Mouse (Mus musculus) cerebellum, adult 18-20 months (tissue): ENCODE data around the gene Zfp169.
A peak's percentile ranks its signal among the peaks of the same experiment; 100 is the strongest.
"Not testable (repeated sequence)": the region's sequence is repeated elsewhere in the genome, so short reads cannot be mapped to it uniquely, and the experiment has no call there.

Experiments
- DNase-seq, 2 experiments: peaks; one replicate each; pipeline ENCODE4 v3.0.0; 2021

The Zfp169 gene

GRCm38 (mm10) chr13:48513003-48513929 lies at the start of gene Zfp169, which contains the start of gene A830005F24Rik:
TSS of gene Zfp169 (minus strand) at chr13:48513451.
TSS of gene A830005F24Rik (plus strand) at chr13:48513570.
- DNase-seq: peak; percentile 89 to 94

- DNase-seq: no peak
Observed at GRCm38 (mm10) chr13:48562336-48562735, 49.1 kb upstream of the Zfp169 start.

- no peak for DNase-seq
Observed at GRCm38 (mm10) chr13:48561481-48561880, 48.2 kb upstream of the Zfp169 start.

- no peak for DNase-seq
Observed at GRCm38 (mm10) chr13:48555976-48556375, 42.7 kb upstream of the Zfp169 start.

- no peak for DNase-seq
Observed at GRCm38 (mm10) chr13:48554552-48554951, 41.3 kb upstream of the Zfp169 start.

GRCm38 (mm10) chr13:48553511-48553910 lies 40.3 kb upstream of the Zfp169 start:
- DNase-seq: no peak

GRCm38 (mm10) chr13:48552181-48553090 lies 39.2 kb upstream of the Zfp169 start:
- peak; percentile 93 for DNase-seq

GRCm38 (mm10) chr13:48548296-48548695 lies 35.0 kb upstream of the Zfp169 start:
- no peak for DNase-seq

- DNase-seq: no peak
Observed at GRCm38 (mm10) chr13:48547623-48548022, 34.4 kb upstream of the Zfp169 start.

- peak; percentile 100 for DNase-seq
Observed at GRCm38 (mm10) chr13:48546330-48546917, 33.2 kb upstream of the Zfp169 start.

GRCm38 (mm10) chr13:48545476-48546281 lies 32.4 kb upstream of the Zfp169 start:
- peak; percentile 98 for DNase-seq

- DNase-seq: no peak
Observed at GRCm38 (mm10) chr13:48544867-48545266, 31.6 kb upstream of the Zfp169 start.

- DNase-seq: no peak
Observed at GRCm38 (mm10) chr13:48544391-48544790, 31.1 kb upstream of the Zfp169 start.

- DNase-seq: no peak
Observed at GRCm38 (mm10) chr13:48540488-48540887, 27.2 kb upstream of the Zfp169 start.

- no peak for DNase-seq
Observed at GRCm38 (mm10) chr13:48533441-48533840, 20.2 kb upstream of the Zfp169 start.

GRCm38 (mm10) chr13:48531448-48531847 lies 18.2 kb upstream of the Zfp169 start:
- DNase-seq: no peak

- DNase-seq: peak in 1 of 2 experiments; percentile 46
Observed at GRCm38 (mm10) chr13:48530685-48531084, 17.4 kb upstream of the Zfp169 start.

- DNase-seq: no peak
Observed at GRCm38 (mm10) chr13:48529028-48529427, 15.8 kb upstream of the Zfp169 start.

- DNase-seq: peak; percentile 65 to 71
Observed at GRCm38 (mm10) chr13:48528123-48528871, 15.0 kb upstream of the Zfp169 start.

- no peak for DNase-seq
Observed at GRCm38 (mm10) chr13:48525745-48526144, 12.5 kb upstream of the Zfp169 start.

GRCm38 (mm10) chr13:48519122-48519521 lies 5.9 kb upstream of the Zfp169 start:
- not testable (repeated sequence) for DNase-seq
